Mouse (Mus musculus) CH12.LX (cell line): ENCODE data around the gene Ric8a. TPM values are rescaled to one million over a fixed set of nuclear protein-coding genes. Genes with fewer than 3 reads are reported as not detected.
"Not testable (repeated sequence)": the region's sequence is repeated elsewhere in the genome, so short reads cannot be mapped to it uniquely, and the experiment has no call there.

Experiments used
- DNase-seq: peaks from one replicate; pipeline ENCODE4 v3.0.0-alpha.2; 2013; ENCODE audit errors: extremely low read depth
- H3K27ac ChIP-seq: 2 replicates; pipeline ENCODE4 v1.5.1; 2012; ENCODE audit warnings: low read depth, mild to moderate bottlenecking, control low read depth, moderate library complexity; ENCODE audit not compliant: insufficient read depth
- H3K27me3 ChIP-seq: replicated peaks from 2 replicates; pipeline ENCODE3; 2012; ENCODE audit warnings: inconsistent platforms
- H3K36me3 ChIP-seq, 2 experiments: replicated peaks in 1 of 2; 2 replicates each; pipeline versions ENCODE3 to v1.6.1; 2012; ENCODE audit warnings: inconsistent platforms in 1 of 2, low read length in 1 of 2, mild to moderate bottlenecking in 1 of 2, mixed read lengths in 1 of 2, moderate library complexity in 1 of 2; ENCODE audit not compliant: control insufficient read depth in 1 of 2, insufficient read depth in 1 of 2
- H3K4me1 ChIP-seq, 2 experiments: 2 replicates each; pipeline ENCODE4 v1.6.1; 2012; ENCODE audit warnings: inconsistent platforms in 1 of 2, moderate library complexity in 1 of 2; ENCODE audit not compliant: insufficient read depth in 2 of 2, control insufficient read depth in 1 of 2
- H3K4me2 ChIP-seq: 2 replicates; pipeline ENCODE4 v1.6.1; 2012; ENCODE audit warnings: low read depth, mild to moderate bottlenecking, control low read depth; ENCODE audit not compliant: poor library complexity, insufficient read depth, severe bottlenecking
- H3K4me3 ChIP-seq, 3 experiments: fragments of 150-350 bp in 1 of 3; sonication (generic) in 1 of 3; replicated peaks in 1 of 3; 2 replicates each; pipeline versions ENCODE3 to v1.5.1; 2011 to 2012; ENCODE audit warnings: low read depth in 2 of 3, low read length in 2 of 3, mild to moderate bottlenecking in 2 of 3, moderate library complexity in 2 of 3, control low read depth in 1 of 3, improper control_type of control experiment in 1 of 3, inconsistent platforms in 1 of 3, mixed read lengths in 1 of 3; ENCODE audit not compliant: poor library complexity in 1 of 3
- H3K79me2 ChIP-seq: replicated peaks from 2 replicates; pipeline ENCODE4 v1.6.1; 2012; ENCODE audit warnings: mild to moderate bottlenecking, moderate library complexity; ENCODE audit not compliant: control insufficient read depth, poor library complexity, insufficient read depth, severe bottlenecking; ENCODE audit errors: extremely low read depth
- H3K9ac ChIP-seq: 2 replicates; pipeline ENCODE4 v1.6.1; 2012; ENCODE audit warnings: low read depth, mild to moderate bottlenecking, control low read depth, moderate library complexity; ENCODE audit not compliant: insufficient read depth
- H3K9me3 ChIP-seq: replicated peaks from 2 replicates; pipeline ENCODE3; 2012; ENCODE audit warnings: low read length, inconsistent platforms, mixed read lengths
- CHD2 ChIP-seq: IDR thresholded peaks from 2 replicates; pipeline ENCODE4 v1.6.1; 2011; ENCODE audit warnings: low read length, improper control_type of control experiment
- E2F4 ChIP-seq: IDR thresholded peaks from 2 replicates; pipeline ENCODE4 v1.6.1; 2011; ENCODE audit warnings: low read depth, low read length, improper control_type of control experiment; ENCODE audit not compliant: insufficient replicate concordance
- EP300 ChIP-seq: IDR thresholded peaks from 2 replicates; pipeline ENCODE4 v1.6.1; 2011; ENCODE audit warnings: low read length, improper control_type of control experiment
- GABPA ChIP-seq: IDR thresholded peaks from 2 replicates; pipeline ENCODE4 v1.6.1; 2012; ENCODE audit warnings: low read depth, low read length, improper control_type of control experiment, inconsistent platforms; ENCODE audit not compliant: insufficient replicate concordance
- HCFC1 ChIP-seq: IDR thresholded peaks from 2 replicates; pipeline ENCODE4 v1.6.1; 2012; ENCODE audit warnings: low read depth, mild to moderate bottlenecking, inconsistent platforms, low read length, improper control_type of control experiment
- IRF4 ChIP-seq: IDR thresholded peaks from 2 replicates; pipeline ENCODE4 v1.6.1; 2014; ENCODE audit warnings: low read depth, mild to moderate bottlenecking, inconsistent platforms, low read length, improper control_type of control experiment
- KAT2A ChIP-seq: IDR thresholded peaks from 2 replicates; pipeline ENCODE4 v1.6.1; 2012; ENCODE audit warnings: low read length, improper control_type of control experiment, inconsistent platforms; ENCODE audit not compliant: insufficient replicate concordance
- MAX ChIP-seq: IDR thresholded peaks from 2 replicates; pipeline ENCODE4 v1.6.1; 2011; ENCODE audit warnings: low read length, improper control_type of control experiment
- MEF2A ChIP-seq: IDR thresholded peaks from 2 replicates; pipeline ENCODE4 v1.6.1; 2014; ENCODE audit warnings: low read depth, mild to moderate bottlenecking, inconsistent platforms, low read length, improper control_type of control experiment, borderline replicate concordance
- MYC ChIP-seq: IDR thresholded peaks from 2 replicates; pipeline ENCODE4 v1.6.1; 2011; ENCODE audit warnings: low read depth, mild to moderate bottlenecking, improper control_type of control experiment, low read length
- NRF1 ChIP-seq: IDR thresholded peaks from 2 replicates; pipeline ENCODE4 v1.6.1; 2014; ENCODE audit warnings: low read depth, mild to moderate bottlenecking, inconsistent platforms, low read length, improper control_type of control experiment, moderate library complexity
- POLR2A ChIP-seq: IDR thresholded peaks from 2 replicates; pipeline ENCODE4 v1.6.1; 2011; ENCODE audit warnings: low read depth, mild to moderate bottlenecking, improper control_type of control experiment, low read length
- POLR2AphosphoS2 ChIP-seq: IDR thresholded peaks from 2 replicates; pipeline ENCODE4 v1.6.1; 2011; ENCODE audit warnings: low read depth, low read length, improper control_type of control experiment
- RAD21 ChIP-seq: IDR thresholded peaks from 2 replicates; pipeline ENCODE4 v1.6.1; 2011; ENCODE audit warnings: low read depth, mild to moderate bottlenecking, low read length, improper control_type of control experiment, moderate library complexity
- RCOR1 ChIP-seq: conservative IDR thresholded peaks from 2 replicates; pipeline ENCODE4 v1.6.1; 2012; ENCODE audit warnings: low read depth, mild to moderate bottlenecking, inconsistent platforms, low read length, improper control_type of control experiment
- SMC3 ChIP-seq: IDR thresholded peaks from 2 replicates; pipeline ENCODE4 v1.6.1; 2011; ENCODE audit warnings: low read depth, low read length, improper control_type of control experiment
- TCF12 ChIP-seq: IDR thresholded peaks from 2 replicates; pipeline ENCODE4 v1.6.1; 2014; ENCODE audit warnings: low read depth, mild to moderate bottlenecking, inconsistent platforms, low read length, improper control_type of control experiment
- UBTF ChIP-seq: IDR thresholded peaks from 2 replicates; pipeline ENCODE4 v1.6.1; 2012; ENCODE audit warnings: low read depth, mild to moderate bottlenecking, inconsistent platforms, low read length, improper control_type of control experiment, moderate library complexity
- USF1 ChIP-seq: IDR thresholded peaks from 2 replicates; pipeline ENCODE4 v1.6.1; 2014; ENCODE audit warnings: low read depth, mild to moderate bottlenecking, inconsistent platforms, low read length, improper control_type of control experiment
- USF2 ChIP-seq: conservative IDR thresholded peaks from 2 replicates; pipeline ENCODE4 v1.6.1; 2011; ENCODE audit warnings: low read depth, low read length, improper control_type of control experiment
- ZC3H11A ChIP-seq: IDR thresholded peaks from 2 replicates; pipeline ENCODE4 v1.6.1; 2012; ENCODE audit warnings: low read depth, mild to moderate bottlenecking, inconsistent platforms, low read length, improper control_type of control experiment
- ZKSCAN1 ChIP-seq: IDR thresholded peaks from 2 replicates; pipeline ENCODE4 v1.6.1; 2012; ENCODE audit warnings: low read depth, inconsistent platforms, low read length, improper control_type of control experiment, borderline replicate concordance
- ZMIZ1 ChIP-seq: IDR thresholded peaks from 2 replicates; pipeline ENCODE4 v1.6.1; 2012; ENCODE audit warnings: low read depth, mild to moderate bottlenecking, inconsistent platforms, low read length, improper control_type of control experiment
- dilution Hi-C: fragments of 300-500 bp; cut with MboI; formaldehyde crosslinking; loops from 2 replicates; pipeline ENCODE4 v1.14.3; 2020; ENCODE audit warnings: low sequenced_read_pairs; ENCODE audit not compliant: extremely low pct_unique_long_range_greater_than_20kb, extremely low pct_ligation_motif_present
- in situ Hi-C: fragments of 300-500 bp; cut with MboI; formaldehyde crosslinking; loops from 3 replicates; pipeline ENCODE4 v1.14.3; 2019; ENCODE audit warnings: low sequenced_read_pairs, low pct_ligation_motif_present, low pct_unique_long_range_greater_than_20kb, mixed read lengths
- polyA plus RNA-seq: library from polyadenylated mRNA; unstranded; fragments of >175 nt; gene quantifications from 2 replicates; pipeline ENCODE4 v1.2.1, GENCODE M21; 2012; ENCODE audit warnings: low read depth; ENCODE audit not compliant: insufficient read length
- total RNA-seq, 2 experiments: library from RNA; depleted of rRNA; stranded (reverse); fragments of 300-350 nt in 1 of 2; fragments of >200 nt in 1 of 2; gene quantifications; 2 replicates each; pipeline ENCODE4 v1.2.3; 2012 to 2014

Ric8a gene
- total and polyA plus RNA-seq, 3 experiments = 54.2 to 80.9 (median 61.9) TPM

- TF ChIP-seq UBTF (no peak), CHD2 (peak; percentile 55; the same call in 1 of the 2 replicates), IRF4 (no peak; the same call in 1 of the 2 replicates), SMC3 (no peak), RCOR1 (no peak), NRF1 (no peak), EP300 (no peak), ZKSCAN1 (no peak), USF1 (no peak), E2F4 (no peak), RAD21 (no peak), KAT2A (peak; percentile 89; the same call in 1 of the 2 replicates), ZC3H11A (no peak), TCF12 (peak; percentile 68), MYC (no peak), HCFC1 (peak; percentile 91), USF2 (no peak), GABPA (no peak), MAX (0 out of 2 replicates have a peak, but pooled peaks have one; percentile 2), POLR2AphosphoS2 (peak; percentile 69; the same call in 1 of the 2 replicates), POLR2A (peak; percentile 89), ZMIZ1 (0 out of 2 replicates have a peak, but pooled peaks have one; percentile 5)
Measured at GRCm38 (mm10) chr7:140881696-140882468, 25.1 kb downstream of the Ric8a start, which contains the start of the genes Psmd13 and Sirt3 (continued).

GRCm38 (mm10) chr7:140882469-140882803, 25.7 kb downstream of the Ric8a start:
- DNase-seq = no peak
- Histone ChIP-seq H3K4me2 (no peak overlapping the region; the same call in 1 of the 2 replicates), H3K27ac (peak overlapping the region; percentile 9), H3K4me1 (peaks cover 14 to 44% of the 10 kb centered on the region in 2 experiments), H3K27me3 (no peaks in the 10 kb centered on the region), H3K4me3 (peak overlapping the region; percentile 88 to 91 (median 91)), H3K9me3 (no peaks in the 10 kb centered on the region), H3K9ac (peak overlapping the region; percentile 93), H3K36me3 (peaks cover 14 to 48% of the 10 kb centered on the region in 2 experiments), H3K79me2 (peaks cover 29% of the 10 kb centered on the region)
- TF ChIP-seq HCFC1 (no peak), MAX (0 out of 2 replicates have a peak, but pooled peaks have one; percentile 7), ZMIZ1 (0 out of 2 replicates have a peak, but pooled peaks have one; percentile 63), MEF2A (0 out of 2 replicates have a peak, but pooled peaks have one; percentile 23), IRF4 (no peak)
- dilution Hi-C loops (no loop called here), in situ Hi-C loops (no loop called here)

- H3K27ac ChIP-seq, H3K4me2 ChIP-seq, dilution Hi-C loops, H3K4me3 ChIP-seq, DNase-seq, H3K9ac ChIP-seq, H3K27me3 ChIP-seq, in situ Hi-C loops, H3K4me1 ChIP-seq, H3K9me3 ChIP-seq, H3K79me2 ChIP-seq: not testable (repeated sequence)
- H3K36me3 ChIP-seq = peaks cover 69 to 79% of the 10 kb centered on the region in 2 experiments
Measured at GRCm38 (mm10) chr7:140890636-140891035, 33.9 kb downstream of the Ric8a start.
